Mouse (Mus musculus) adrenal gland, adult 18-20 months (tissue): ENCODE data around the gene Pakap. TPM values are rescaled to one million over a fixed set of nuclear protein-coding genes. Genes with fewer than 3 reads are reported as not detected.

Source experiments
- DNase-seq, 2 experiments: peaks; one replicate each; pipeline ENCODE4 v3.0.0; 2021 to 2022; ENCODE audit warnings: low spot score in 2 of 2
- total RNA-seq, 2 experiments: library from RNA; stranded (reverse); gene quantifications; 1 replicate in 1 of 2; 2 replicates in 1 of 2; pipeline ENCODE4 v1.2.3; 2021

Pakap gene
- total RNA-seq, 2 experiments from 2014 or later, result 34.5 to 69.8 TPM

DNA sequence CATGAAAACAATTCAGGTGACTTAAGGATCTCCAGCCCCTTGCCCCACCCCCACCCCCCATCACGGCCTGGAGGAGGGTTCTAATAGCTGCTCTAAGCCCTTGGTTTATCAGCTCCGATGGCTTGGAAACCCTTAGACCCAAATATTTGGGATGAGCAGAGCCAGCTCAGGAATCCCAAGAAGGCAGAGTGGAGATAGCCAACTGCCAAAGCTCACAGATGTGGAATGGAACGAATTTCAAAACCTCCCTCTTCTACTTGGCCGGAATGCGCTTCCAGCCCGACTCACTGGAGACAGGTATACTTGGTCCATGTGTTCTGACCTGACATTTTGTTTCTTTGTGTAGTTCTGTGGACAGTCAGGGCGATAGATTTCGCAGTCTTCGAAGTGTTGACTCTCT is 261.2 kb downstream of the Pakap start:
- DNase-seq, result no peak

DNA sequence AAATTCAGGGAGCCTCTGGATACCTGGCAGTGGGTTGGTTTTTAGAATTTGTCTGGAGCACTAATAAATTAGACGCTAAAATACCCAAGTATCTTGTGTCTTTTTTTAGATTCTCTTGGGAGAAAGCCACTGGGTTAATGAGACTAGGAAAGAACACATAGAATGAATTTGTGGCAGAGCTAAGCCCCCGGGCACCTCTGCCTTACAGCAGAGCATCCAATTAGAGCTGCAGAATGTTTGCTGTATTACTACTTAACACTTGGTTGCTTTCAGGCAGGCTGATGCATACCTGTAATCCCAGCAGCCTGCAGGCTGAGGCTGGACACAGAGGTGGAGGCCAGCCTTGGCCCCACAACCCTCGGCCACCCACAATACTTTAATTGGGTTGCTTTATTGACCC is 261.8 kb downstream of the Pakap start:
- DNase-seq, result no peak

DNA sequence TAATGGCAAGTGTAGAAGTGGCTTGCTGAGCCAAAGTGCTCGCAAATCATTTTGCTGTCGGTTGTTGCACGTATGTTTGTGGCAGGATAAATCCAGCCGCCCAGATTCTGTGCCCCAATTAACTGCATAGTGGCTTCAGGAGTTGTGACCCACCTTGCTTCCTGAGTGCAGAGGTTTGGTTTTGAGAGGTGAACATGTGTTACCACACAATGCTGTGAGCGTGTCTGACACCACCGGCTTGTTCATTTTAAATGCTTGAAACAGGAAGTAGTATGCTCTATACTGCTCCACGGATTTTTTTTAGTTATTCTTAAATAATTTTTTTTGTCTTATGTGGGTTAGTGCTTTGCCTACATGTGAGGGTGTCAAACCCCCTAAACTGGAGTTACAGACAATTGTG is 264.3 kb downstream of the Pakap start:
- DNase-seq, result no peak

DNA sequence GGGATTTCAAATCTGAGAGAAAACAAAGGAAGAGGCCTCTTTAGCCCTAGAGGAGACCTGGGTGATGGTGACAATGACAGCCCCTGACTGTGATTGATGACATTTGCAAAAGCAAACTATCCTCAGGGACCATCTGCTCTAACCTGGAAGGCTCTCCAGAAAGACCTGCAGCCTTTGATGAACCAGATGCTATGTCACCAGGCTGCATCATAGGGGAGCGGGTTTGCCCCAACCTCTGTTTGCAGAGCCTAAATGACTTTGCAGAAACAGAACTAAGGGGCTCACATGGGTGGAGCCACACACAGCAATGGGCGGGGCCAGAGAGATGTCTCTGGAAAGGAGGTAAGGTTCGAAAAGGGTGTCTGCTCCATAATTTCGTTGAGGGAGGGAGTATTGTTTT is 265.1 kb downstream of the Pakap start:
- DNase-seq, result no peak

DNA sequence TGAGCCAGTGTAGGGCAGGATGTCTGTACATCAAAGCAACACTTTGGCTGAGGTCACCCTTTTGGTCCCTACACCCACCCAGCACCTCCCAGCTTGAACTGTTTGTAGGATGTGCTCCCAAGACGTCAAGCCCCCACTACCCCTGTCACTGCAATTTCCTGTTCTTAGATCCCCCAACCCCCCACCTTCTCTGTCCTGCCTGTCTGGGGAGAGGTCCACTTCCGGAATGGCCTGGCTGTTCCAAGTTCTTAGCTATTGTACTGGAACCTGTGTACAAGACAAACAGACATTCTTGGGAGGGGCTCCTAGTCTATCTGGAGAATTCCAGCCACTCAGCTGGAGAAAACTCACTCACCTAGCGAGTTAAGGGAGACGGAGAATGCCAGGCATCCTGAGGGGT is 266.2 kb downstream of the Pakap start:
- no peak for DNase-seq

DNA sequence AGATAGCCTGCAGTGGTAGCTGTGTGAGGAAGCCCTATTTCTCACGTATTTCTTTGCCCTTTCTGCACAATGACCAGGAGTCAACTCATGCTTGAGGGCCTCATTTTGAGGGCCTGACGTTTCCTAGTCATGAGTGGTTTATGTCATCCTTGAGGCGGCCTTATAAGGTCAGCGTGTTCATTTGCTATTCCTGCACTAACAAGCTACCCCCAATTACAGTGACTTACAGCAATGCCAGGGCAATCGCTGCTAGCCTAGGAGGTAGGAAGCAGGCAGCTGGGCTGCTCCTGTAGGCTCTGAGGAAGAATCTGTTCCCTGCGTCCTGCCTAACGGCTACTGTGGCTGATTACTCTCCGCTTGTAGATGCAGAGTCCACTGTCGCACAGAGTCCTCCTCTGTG is 269.1 kb downstream of the Pakap start:
- DNase-seq, result no peak

DNA sequence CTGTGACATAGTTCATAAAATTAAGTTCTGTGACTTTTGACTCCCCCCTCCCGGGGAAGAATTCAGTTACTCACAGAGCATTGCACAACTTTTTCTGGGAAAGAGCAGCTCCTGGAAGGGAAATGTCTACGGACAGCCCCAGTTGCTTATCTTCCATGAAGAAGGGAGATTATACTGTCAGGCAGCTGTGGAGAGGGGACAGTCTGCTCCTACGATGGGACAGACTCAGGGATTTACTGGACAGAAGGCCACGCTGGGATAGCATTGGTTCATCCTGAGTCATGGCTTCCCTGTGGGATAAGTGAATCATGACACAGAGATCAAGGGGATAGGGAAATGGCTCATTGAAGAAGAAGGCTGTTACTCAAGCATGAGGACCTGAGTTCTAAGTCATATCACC is 271.4 kb downstream of the Pakap start:
- no peak for DNase-seq

DNA sequence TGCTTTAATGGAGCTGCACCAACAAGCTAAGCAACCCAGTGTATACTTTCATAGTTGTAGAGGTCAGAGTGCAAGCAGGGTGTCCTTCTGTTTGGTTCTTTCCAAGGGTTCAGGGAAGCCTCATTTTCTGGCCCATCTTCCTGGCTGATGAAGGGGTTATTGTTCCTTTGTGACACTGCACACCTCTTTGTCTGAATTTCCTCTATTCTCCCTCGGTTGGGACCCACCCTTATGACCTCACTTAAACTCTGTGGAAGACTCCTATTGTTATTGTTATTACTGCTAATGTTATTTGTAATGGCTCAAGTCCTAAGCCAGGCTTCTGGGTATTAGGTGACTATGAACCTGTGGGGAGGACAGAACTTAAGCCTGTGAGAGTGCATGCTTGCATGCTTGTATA is 273.9 kb downstream of the Pakap start:
- DNase-seq, result no peak

DNA sequence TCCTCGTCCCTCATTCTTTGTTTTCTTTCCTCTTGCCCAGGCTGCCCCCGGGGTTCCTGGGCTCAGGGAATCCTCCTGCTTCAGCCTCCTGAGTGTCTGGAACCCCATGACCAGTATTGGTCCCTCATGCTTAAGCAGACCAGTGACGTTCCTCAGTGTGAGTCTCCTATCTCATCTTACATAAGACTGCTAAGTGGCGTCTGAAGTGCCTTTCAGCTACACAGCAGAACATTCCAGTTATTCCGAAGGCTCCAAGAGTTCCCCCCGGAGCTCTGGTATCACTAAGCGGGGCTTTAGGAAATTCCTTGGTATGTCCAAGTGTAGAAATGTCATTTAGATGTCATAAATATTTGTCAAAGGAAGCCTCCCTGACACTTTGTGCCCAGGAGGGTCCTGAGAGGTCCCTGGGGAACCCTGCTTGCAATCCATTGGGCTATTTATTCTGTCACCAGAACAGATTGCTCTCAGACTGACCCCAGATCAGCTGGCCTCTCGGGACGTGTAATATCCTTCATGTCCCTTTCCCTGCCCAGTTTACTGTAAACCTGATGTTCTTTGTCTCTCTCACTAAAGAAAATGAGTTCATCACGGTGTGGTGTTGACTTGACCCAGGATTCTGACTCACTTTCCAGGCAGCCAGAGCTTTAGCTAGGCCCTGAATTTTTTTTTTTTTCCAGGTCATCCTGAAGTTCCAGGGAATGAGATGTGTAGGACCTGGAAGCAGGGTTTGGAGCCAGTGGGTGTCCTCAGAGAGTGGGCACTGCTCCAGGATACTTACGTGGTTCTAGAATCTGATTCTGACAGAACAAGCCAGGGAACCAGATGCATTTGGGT is 274.7 kb downstream of the Pakap start:
- DNase-seq, result no peak

DNA sequence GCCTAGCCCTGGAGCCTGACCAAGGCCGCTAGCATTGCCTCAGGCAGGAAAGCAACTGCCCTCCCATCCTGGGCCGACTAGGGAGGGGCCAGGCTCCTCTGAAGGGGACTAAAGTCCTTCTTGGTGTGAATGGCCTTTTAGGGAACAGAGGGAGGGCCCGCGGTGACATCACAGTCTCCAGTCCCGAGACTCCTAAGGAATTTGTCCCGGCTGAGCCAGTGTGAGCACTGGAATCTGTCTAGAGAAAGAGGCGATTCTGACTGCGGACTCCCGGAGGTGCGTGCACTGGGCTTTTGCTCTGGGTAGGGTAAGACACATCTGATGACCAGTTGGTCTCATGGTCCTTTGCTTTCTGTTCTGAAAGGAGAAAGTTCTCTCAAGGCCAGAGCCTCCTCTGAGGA is 277.1 kb downstream of the Pakap start:
- DNase-seq, result peak; percentile 77 to 78

DNA sequence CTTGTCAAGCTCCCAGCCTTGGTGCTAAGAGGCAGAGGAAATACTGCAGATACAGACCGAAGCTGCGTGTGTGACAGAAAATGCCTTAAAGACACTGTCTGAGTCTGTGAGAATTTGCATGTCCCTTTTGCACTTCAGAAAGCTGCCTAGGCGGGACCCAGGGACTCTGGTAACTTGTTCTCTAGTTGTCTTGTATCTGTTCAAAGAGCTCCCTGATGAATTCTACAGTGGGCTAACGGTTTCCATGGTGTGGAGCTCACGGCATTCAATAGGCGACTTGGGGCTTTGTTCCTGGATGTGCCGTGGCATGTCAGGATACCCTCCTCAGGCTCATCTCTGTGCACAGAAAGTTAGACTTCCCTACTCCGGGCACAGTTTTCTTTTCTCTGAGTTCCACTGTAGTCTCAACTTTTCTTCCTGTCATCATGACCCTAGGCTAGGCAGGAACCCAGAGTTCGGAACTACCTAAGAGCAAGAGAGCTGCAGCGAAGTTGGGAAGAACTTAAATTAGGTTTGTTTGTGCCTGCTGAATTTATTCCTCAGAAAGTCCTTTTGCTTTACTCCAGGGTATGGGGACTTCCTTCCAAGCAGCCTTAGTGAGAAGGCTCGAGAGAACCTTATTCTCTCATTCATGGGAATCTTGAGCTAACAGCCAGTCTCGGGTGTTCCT is 277.7 kb downstream of the Pakap start:
- no peak for DNase-seq

DNA sequence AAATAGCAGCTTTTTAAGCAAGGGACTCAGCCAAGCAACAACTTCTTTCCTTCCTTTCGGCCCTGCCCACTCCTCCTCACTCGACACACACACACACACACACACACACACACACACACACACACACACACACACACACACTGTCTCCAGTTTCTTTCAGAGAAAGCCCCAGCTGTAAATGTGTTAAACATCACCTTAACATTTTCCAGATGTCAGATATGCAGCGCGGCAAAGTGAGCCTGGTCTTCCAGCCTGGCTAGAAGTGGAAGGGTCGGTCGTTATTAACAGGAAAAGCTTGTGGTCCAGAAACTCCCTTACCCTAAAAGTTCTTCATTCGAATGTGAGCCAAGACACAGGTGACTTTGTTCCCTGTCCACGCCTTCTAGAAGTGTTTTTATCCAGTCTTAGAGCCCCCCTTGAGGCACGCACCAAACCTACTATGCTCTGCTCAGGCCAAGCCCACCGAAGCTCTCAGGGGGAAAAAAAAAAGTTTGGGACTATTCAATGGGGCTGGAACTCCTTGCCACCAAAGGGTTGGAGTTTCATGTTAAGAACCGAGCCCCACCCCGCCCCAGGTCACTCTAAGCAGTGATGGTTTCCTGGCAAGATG is 278.5 kb downstream of the Pakap start:
- no peak for DNase-seq

DNA sequence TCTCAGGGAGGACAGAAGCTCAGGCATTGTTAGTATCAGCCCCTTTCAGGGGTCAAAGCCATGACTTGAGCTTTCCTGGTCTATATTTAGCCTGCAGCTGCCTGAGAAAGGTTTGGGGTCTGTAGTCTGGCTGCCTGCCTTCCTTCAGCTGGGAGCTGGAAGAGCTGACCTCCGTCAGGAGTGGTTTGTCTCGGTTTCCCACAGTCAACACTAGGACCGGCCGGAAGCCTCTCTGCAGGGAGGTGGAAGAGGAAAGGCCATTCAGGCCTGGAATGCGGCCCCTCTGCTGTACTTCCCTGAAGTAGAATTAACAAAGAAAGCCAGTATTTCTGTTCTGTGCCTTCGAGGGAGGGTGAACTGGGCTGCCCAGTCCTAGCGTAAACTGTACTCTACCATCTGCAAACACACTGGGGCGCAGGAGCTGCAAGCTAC is 279.0 kb downstream of the Pakap start:
- DNase-seq, result no peak

DNA sequence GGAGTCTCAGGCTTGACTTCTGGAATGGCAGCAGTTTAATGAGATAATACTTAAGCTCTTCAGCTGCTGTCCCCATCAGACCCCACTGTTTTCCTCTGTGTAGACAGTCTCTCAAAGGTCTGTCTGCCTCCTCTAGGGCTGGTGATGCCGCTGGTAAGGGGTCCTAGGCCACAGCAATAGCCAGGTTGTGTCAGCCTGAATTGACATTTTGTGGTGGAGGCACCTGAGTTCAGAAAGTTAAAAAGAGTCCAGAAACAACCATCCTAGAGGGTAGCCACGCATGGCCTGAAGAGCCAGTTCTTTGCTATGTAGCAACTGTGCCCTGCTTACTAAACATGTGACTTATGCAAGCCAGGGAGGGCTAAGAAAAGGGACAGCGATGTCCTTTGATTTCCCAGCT is 279.7 kb downstream of the Pakap start:
- peak in 1 of 2 experiments; percentile 13 for DNase-seq

DNA sequence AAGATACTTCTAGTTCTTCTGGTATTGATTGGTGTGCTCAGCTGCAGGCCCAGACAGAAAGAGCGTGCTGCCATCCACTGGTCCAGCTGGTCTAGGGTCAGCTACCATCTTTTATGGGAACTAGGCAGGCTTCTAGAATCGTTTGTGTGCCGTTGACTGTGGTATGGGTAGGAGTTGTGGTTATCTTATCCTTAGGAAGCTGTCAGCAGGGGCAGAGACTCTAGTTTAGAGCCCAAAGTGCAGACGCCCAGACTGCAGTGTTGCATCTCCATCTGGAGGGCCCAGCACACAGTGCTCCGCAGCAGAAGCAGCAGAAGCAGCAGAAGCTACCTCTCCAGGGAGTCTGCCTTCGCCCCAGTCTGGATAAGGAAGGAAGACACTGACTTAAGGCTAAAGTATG is 281.5 kb downstream of the Pakap start:
- peak in 1 of 2 experiments; percentile 23 for DNase-seq

DNA sequence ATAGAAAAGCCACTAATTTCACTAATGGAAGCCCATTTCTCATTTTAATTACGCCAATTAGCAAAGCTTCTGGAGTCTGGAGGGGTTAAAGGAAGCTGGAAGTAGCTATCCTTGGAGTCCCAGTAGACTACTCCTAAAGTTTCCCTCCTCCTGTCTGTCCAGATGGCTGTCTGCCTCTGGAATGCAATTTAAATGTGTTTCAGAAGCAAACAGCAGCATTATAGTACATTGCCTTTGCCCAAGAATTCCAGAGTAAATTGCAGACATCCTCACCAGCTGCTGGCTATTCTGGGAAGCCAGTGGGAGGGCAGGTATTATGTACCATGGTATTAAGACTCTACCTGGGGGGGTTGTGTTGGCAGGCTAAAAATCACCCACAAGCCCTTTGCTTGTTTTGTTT is 283.8 kb downstream of the Pakap start:
- peak in 1 of 2 experiments; percentile 14 for DNase-seq

DNA sequence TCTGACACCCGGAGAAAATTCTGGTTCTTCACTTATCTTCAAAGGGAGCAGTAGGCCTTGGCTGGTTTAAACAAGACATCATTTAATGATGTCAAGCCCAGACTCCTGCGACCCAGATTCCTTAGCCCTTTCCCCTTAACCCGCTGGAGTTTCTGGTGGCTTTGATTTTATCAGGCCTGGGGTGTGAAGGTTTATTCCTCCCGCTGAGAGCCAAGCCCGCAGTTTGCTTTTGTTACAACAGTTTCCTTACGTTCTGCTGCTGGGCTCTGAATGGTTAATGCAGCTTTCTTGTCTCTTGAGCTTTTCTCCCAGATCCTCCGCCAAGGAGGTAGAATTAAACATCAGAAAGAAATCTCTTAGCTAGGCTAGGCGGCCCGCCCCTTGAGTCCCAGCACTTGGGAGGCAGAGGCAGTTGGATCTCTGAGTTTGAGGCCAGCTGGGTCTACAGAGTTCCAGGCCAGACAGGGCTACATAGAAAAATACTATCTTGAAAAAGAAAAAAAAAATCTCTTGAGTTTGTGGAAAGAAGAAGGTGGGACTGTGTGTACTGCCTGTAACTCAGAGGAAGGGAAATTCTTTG is 284.6 kb downstream of the Pakap start:
- peak in 1 of 2 experiments; percentile 16 for DNase-seq

DNA sequence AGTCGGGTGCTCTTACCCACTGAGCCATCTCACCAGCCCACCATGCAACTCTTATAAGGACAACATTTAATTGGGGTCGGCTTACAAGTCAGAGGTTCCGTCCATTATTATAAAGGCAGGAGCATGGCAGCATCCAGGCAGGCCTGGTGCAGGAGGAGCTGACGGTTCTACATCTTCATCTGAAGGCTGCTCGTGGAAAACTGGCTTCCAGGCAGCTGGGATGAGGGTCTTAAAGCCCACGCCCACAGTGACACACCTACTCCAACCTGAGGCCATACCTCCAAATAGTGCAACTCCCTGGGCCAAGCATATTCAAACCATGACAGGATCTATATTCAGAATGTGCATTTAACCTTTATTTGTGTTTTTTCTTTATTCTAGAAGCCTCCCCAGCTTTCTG is 286.2 kb downstream of the Pakap start:
- peak in 1 of 2 experiments; percentile 12 for DNase-seq

DNA sequence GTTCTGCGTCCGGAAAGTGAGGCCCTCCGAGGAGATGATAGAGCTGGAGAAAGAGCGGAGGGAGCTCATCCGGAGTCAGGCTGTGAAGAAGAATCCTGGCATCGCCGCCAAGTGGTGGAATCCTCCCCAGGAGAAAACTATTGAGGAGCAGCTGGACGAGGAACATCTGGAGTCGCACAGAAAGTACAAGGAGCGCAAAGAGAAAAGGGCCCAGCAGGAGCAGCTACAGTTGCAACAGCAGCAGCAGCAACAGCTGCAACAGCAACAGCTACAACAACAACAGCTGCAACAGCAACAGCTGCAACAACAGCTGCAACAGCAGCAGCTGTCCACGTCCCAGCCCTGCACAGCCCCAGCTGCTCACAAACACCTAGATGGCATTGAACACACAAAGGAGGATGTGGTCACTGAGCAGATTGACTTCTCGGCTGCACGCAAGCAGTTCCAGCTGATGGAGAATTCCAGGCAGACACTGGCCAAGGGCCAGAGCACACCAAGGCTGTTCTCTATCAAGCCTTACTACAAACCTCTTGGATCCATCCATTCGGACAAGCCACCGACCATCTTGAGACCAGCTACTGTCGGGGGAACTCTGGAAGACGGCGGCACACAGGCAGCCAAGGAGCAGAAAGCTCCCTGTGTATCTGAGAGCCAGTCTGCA is 287.4 kb downstream of the Pakap start:
- peak in 1 of 2 experiments; percentile 17 for DNase-seq

DNA sequence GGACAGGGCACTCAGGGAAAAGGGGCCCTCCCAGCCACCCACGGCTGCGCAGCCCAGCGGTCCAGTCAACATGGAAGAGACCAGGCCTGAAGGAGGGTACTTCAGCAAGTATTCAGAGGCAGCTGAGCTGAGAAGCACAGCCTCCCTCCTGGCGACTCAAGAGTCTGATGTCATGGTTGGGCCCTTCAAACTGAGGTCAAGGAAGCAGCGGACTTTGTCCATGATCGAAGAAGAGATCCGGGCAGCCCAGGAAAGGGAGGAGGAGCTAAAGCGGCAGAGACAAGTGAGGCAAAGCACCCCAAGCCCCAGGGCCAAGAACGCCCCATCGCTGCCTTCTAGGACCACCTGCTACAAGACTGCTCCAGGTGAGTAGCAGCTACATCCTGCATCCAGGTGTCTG is 288.7 kb downstream of the Pakap start:
- peak in 1 of 2 experiments; percentile 13 for DNase-seq

DNA sequence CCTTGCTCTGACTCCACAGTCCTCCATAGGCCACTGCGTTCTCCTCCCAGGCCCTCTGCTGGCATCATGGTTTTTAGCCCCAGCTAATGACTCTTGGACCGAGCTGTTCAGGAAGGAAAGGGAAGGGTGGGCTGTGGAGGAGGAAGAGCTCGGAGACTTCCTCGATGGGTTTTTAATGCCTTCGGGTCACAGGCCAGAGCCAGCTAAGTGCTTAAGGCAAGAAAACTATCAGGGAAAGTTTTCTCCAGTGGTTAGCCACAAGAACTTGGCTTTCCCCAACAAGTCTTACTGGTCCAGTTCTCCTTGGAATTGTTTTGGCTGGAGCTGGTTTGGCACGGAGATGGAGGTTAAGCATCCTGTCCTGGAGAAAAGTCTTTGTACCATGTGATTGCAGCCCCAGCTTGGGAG is 292.2 kb downstream of the Pakap start:
- peak in 1 of 2 experiments; percentile 34 for DNase-seq
